Mouse (Mus musculus): ENCODE results near the gene Dpagt1.

The Dpagt1 gene

GRCm38 (mm10) chr9:44378153-44378730, 52.4 kb downstream of the Dpagt1 start:
- in situ Hi-C loops (cut with MseI, MboI), result no loop called here

GRCm38 (mm10) chr9:44379054-44379834, 53.4 kb downstream of the Dpagt1 start, which contains the start of gene Hyou1:
Gene Hyou1, plus strand, starts transcription at chr9:44379490.
- in situ Hi-C loops (cut with MseI, MboI), result no loop called here

- in situ Hi-C loops (cut with MseI, MboI), result no loop called here
These were observed 54.0 kb downstream of the Dpagt1 start for GRCm38 (mm10) chr9:44379862-44380261.

Data from mouse trophoblast stem cell (cell line).